Mouse (Mus musculus) C2C12 (cell line): Measurements from ENCODE around the gene Gm45234.

Experiments
- CEBPB ChIP-seq: IDR thresholded peaks from one replicate; pipeline ENCODE4 v1.6.1; 2011; ENCODE audit warnings: low read depth, mild to moderate bottlenecking, control low read depth, moderate library complexity
- CTCF ChIP-seq: IDR thresholded peaks from one replicate; pipeline ENCODE4 v1.5.1; 2011; ENCODE audit not compliant: control insufficient read depth, insufficient read depth, insufficient read length
- MAX ChIP-seq: IDR thresholded peaks from one replicate; pipeline ENCODE4 v1.6.1; 2011; ENCODE audit warnings: mild to moderate bottlenecking, control low read depth

- TF ChIP-seq CTCF (no peak), CEBPB (no peak), MAX (no peak)
Measured at GRCm38 (mm10) chr6:124742839-124743514, 12.8 kb downstream of the Gm45234 start.
